Mouse (Mus musculus) lung, postnatal 0 days (tissue): ENCODE results near the gene Pfkfb3. TPM values are rescaled to one million over a fixed set of nuclear protein-coding genes. Genes with fewer than 3 reads are reported as not detected.

Experiments used
- ATAC-seq: fragments of 200-750 bp; cut with Nextera tagmentation; 2 replicates; pipeline ENCODE4 v1.8.0; 2017; ENCODE audit warnings: moderate library complexity
- DNase-seq: peaks from one replicate; pipeline ENCODE4 v3.0.0-alpha.2; 2016; ENCODE audit warnings: low spot score
- H3K27ac ChIP-seq: fragments of 300-500 bp; sonication (generic); 2 replicates; pipeline ENCODE4 v1.5.1; 2014; ENCODE audit warnings: antibody characterized with exemption, mild to moderate bottlenecking, low read length, mixed read lengths
- H3K27me3 ChIP-seq: fragments of 300-500 bp; sonication (generic); replicated peaks from 2 replicates; pipeline ENCODE4 v1.6.1; 2014; ENCODE audit warnings: low read length, mixed read lengths; ENCODE audit not compliant: insufficient read depth
- H3K36me3 ChIP-seq: fragments of 300-500 bp; sonication (generic); 2 replicates; pipeline ENCODE4 v1.6.1; 2014; ENCODE audit warnings: low read length, mixed read lengths; ENCODE audit not compliant: insufficient read depth
- H3K4me1 ChIP-seq: fragments of 300-500 bp; sonication (generic); 2 replicates; pipeline ENCODE4 v1.6.1; 2014; ENCODE audit warnings: antibody characterized with exemption, low read depth, low read length, mixed read lengths; ENCODE audit not compliant: insufficient read depth
- H3K4me2 ChIP-seq: fragments of 300-500 bp; sonication (generic); replicated peaks from 2 replicates; pipeline ENCODE4 v1.6.1; 2014; ENCODE audit warnings: low read depth, mild to moderate bottlenecking, low read length, moderate library complexity, mixed read lengths
- H3K4me3 ChIP-seq: fragments of 300-500 bp; sonication (generic); 2 replicates; pipeline ENCODE4 v1.5.1; 2014; ENCODE audit warnings: low read depth, low read length
- H3K9ac ChIP-seq: fragments of 300-500 bp; sonication (generic); replicated peaks from 2 replicates; pipeline ENCODE4 v1.6.1; 2014; ENCODE audit warnings: low read depth, mild to moderate bottlenecking
- H3K9me3 ChIP-seq: fragments of 300-500 bp; sonication (generic); 2 replicates; pipeline ENCODE4 v1.6.1; 2016; ENCODE audit warnings: low read length, mixed read lengths
- CTCF ChIP-seq: IDR thresholded peaks from 2 replicates; pipeline ENCODE4 v1.5.1; 2016; ENCODE audit warnings: antibody characterized with exemption, mild to moderate bottlenecking
- EP300 ChIP-seq: IDR thresholded peaks from 2 replicates; pipeline ENCODE4 v1.6.1; 2016; ENCODE audit warnings: antibody characterized with exemption, mild to moderate bottlenecking, control low read depth
- WGBS: fragments of 180-500 bp; shearing (Covaris S2); extraction: QIAGEN DNeasy Blood & Tissue Kit; methylation state at CpG from one replicate; pipeline ENCODE4 v1.1.7; 2014; 5-methylcytosine and 5-hydroxymethylcytosine counted together
- polyA plus RNA-seq: library from polyadenylated mRNA; unstranded; fragments of >200 nt; fragmentation: Nextera tagmentation; extraction: Ambion mirVana; gene quantifications from 2 replicates; pipeline ENCODE4 v1.2.1, GENCODE M21; 2015

Gene Pfkfb3
- 17.7 and 18.3 TPM in 2 replicates for polyA plus RNA-seq

DNA sequence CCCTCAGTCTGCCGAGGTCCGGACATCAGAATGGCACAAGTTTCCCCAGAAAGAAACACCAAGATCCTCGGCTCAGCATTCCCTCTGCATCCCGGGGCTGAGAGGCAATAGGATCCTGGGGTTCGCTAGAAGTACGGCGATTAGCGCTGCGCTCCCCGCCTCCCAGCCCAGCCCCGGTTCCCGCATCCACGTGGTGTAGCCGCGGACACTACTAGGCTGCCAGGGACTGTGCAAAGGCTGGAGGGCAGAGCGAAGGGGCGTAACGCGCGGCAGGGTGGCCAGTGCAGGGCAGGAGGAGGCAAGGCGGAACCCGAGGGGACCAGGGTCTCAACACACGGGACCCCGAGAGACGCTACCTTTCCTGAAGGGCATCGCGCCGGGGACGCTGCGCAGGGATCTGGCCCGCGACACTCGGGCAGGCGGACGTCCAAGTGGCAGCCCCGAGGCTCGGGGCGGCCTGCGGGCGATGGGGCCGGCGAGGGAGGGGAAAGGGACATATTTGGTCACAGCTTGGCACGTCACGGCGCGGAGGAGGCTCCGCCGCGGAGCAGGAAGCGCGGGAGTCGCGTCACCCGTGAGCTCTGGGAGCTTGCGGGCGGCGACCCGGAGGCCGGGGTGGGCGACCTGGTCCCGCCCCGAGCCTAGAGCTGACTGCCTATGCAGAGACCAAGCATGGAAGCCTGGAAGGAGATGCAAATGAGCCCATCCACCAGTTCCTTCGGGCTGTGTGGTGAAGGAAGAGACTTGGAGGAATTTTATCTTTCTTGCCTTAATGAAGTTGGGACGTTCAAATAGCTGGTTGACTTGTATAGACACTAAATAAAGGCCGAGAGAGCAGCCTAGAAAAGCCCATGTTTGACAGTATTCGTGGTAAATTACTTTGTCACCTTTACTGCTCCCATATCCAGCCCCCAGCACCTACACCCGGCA is at the start of gene Pfkfb3:
TSS of gene Pfkfb3 (minus strand) at position 607 of the 930 bp plus-strand sequence.
- peak within 1 kb of the TSS; percentile 41; the same call in 1 of the 2 replicates for H3K9ac ChIP-seq
- WGBS, result 2% methylated on average over 58 of the region's 67 CpGs
- H3K27me3 ChIP-seq, result no peaks in the 10 kb centered on the region
- DNase-seq, result peak; percentile 85
- peaks cover 8% of the 10 kb centered on the region; the same call in 1 of the 2 replicates for H3K4me1 ChIP-seq
- TF ChIP-seq CTCF, result no peak
- TF ChIP-seq EP300, result no peak
- H3K36me3 ChIP-seq, result no peaks in the 10 kb centered on the region
- ATAC-seq, result peak; percentile 88
- H3K4me2 ChIP-seq, result peak within 1 kb of the TSS; percentile 96
- H3K4me3 ChIP-seq, result peak within 1 kb of the TSS; percentile 52
- H3K9me3 ChIP-seq, result no peaks in the 10 kb centered on the region
- H3K27ac ChIP-seq, result no peak within 1 kb of the TSS

DNA sequence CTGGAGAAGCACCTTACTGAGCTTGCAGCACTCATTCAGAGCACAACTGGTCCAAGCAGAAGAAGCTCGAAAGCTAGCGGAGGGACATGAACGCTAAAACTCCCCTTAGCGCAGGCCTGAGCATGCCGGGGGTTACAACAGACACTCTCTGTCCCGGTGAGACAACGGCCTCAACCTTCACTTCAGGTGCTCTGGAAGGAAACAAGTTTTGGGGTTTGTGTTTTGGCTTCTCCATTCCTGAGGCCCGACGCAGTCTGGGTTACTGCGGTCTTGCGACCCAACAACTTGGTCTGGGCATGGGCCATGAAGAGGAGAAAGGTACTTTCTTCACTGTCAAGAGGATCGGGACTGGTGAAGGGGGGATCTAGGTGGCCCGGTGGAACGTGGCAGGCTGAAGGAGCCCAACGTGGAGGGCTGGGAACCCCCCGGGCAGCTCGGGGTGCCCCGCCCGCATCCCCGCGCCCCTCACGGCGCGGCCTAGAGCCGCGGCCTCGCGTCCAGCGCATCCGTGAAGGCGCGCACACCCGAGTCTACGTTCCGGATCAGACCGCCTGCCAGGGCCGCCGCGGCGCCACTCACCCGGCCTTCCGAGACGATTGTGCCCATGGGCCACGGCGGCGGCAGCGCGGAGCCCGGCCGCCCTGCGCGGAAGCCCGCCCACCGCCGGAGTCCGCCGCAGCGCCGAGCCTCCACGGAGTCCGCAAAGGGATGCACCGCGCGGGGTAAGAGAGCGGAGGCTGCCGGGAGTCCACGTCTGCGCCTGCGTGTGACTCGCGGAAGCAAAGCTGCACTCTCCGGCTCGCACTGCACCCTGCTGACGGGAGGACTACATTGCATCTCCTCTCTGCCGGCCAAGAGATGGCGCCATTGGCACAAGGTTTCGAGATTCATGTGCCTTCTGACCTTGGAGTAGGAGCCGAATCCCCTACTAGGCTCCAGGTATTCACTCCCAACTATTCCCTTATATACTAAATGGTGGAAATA is 48.9 kb upstream of the Pfkfb3 start:
- under 1% methylated on average over 52 of the region's 78 CpGs for WGBS
- Histone ChIP-seq H3K27me3 (no peaks in the 10 kb centered on the region), H3K9ac (peak overlapping the region; percentile 95), H3K4me3 (peak overlapping the region; percentile 95), H3K4me2 (peak overlapping the region; percentile 79), H3K36me3 (peaks cover 22% of the 10 kb centered on the region; the same call in 1 of the 2 replicates), H3K27ac (peak overlapping the region; percentile 69), H3K9me3 (no peaks in the 10 kb centered on the region), H3K4me1 (no peaks in the 10 kb centered on the region; the same call in 1 of the 2 replicates)
- ATAC-seq (peak; percentile 99), DNase-seq (peak; percentile 97)
- TF ChIP-seq CTCF (peak; percentile 100), EP300 (no peak)

DNA sequence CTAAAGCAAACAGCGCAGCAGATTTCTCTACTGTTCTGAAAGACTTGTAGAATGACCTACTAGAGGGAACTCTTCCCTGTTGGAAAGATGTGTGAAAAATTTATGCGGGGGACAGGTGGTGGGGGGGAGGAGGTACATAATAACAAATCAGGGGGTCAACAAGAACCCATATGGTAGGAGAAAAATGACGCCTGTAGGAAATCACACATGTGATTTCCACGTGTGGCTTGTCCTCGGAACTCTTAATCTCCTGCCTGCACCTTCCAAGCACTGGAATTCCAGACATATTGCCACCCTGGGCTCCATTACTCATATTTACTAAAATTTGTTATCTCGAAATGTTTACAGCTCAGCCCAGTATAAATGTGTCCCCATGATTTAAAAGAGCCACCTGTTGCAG is 47.9 kb upstream of the Pfkfb3 start:
- H3K4me3 ChIP-seq, result no peak overlapping the region
- H3K36me3 ChIP-seq, result peaks cover 31% of the 10 kb centered on the region
- no peaks in the 10 kb centered on the region; the same call in 1 of the 2 replicates for H3K4me1 ChIP-seq
- no peak for TF ChIP-seq EP300
- no peak for TF ChIP-seq CTCF
- H3K27ac ChIP-seq, result no peak overlapping the region
- no peaks in the 10 kb centered on the region for H3K9me3 ChIP-seq
- ATAC-seq (no peak), DNase-seq (no peak)
- WGBS, result 70% methylated on average over 6 of the region's 6 CpGs
- H3K4me2 ChIP-seq, result peak overlapping the region; percentile 79
- no peaks in the 10 kb centered on the region for H3K27me3 ChIP-seq
- peak overlapping the region; percentile 95 for H3K9ac ChIP-seq

DNA sequence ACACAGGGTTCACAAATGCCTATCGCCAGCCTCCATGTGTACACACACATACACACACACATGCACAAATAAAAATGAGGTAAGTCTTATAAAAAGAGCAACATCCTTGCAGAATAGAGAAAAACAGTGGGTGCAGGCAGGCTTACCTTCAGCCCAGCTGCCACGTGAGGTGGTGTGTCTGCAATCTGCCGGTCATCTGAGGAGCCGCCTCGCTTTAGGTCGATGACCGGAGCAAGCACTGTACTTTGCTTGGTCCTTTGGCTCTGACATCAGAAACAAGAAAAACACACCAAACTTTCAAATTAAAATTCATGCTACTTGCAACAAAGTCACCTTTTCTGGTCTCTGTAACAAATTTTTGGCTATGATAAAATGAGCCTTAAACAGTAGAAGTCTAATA is 44.0 kb upstream of the Pfkfb3 start:
- no peak for DNase-seq
- TF ChIP-seq CTCF (no peak), EP300 (no peak)

DNA sequence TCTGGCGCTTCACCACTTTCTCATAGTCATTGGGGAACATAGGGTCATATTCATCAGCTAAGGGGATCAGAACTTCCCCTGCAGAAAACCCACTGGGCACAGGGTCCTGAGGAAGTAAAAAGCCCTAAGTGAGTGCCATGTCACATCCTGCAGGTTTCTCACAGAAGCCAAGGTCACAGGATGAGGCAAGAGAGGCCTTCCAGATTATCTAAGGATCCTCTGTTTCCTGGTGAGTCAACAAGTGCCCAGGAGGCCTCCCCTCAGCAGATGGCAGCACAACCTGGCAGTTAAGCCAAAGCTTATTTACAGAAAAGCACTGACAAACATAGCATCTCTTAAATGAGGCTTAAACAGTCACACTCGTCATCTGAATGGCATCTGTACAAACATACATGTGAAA is 42.8 kb upstream of the Pfkfb3 start:
- DNase-seq (no peak), ATAC-seq (no peak)
- Histone ChIP-seq H3K27me3 (no peaks in the 10 kb centered on the region), H3K36me3 (peaks cover 61% of the 10 kb centered on the region), H3K9ac (no peak overlapping the region), H3K4me3 (no peak overlapping the region), H3K4me2 (no peak overlapping the region), H3K27ac (no peak overlapping the region), H3K4me1 (no peaks in the 10 kb centered on the region; the same call in 1 of the 2 replicates), H3K9me3 (no peaks in the 10 kb centered on the region)
- TF ChIP-seq EP300 (no peak), CTCF (no peak)
- WGBS, result 87% methylated on average over 2 of the region's 2 CpGs

More for the DNA sequence above, 44.0 kb upstream of the Pfkfb3 start:
- 97% methylated on average over 7 of the region's 7 CpGs for WGBS
- Histone ChIP-seq H3K4me1 (no peaks in the 10 kb centered on the region; the same call in 1 of the 2 replicates), H3K4me2 (no peak overlapping the region), H3K4me3 (no peak overlapping the region), H3K9me3 (no peaks in the 10 kb centered on the region), H3K9ac (no peak overlapping the region), H3K27me3 (no peaks in the 10 kb centered on the region), H3K36me3 (peaks cover 50% of the 10 kb centered on the region), H3K27ac (no peak overlapping the region)
- no peak for ATAC-seq
